Mouse (Mus musculus): ENCODE measurements around the gene Ugt1a1. TPM values are rescaled to one million over a fixed set of nuclear protein-coding genes. Genes with fewer than 3 reads are reported as not detected.

The Ugt1a1 gene
- polyA plus RNA-seq, 1 experiment from 2014 or later, result not detected

GRCm38 (mm10) chr1:88255989-88256754, 44.4 kb downstream of the Ugt1a1 start:
- Histone ChIP-seq H3K4me3 (no peak overlapping the region), H3K27me3 (no peaks in the 10 kb centered on the region)
- WGBS, result 79% methylated on average over 13 of the region's 13 CpGs

GRCm38 (mm10) chr1:88256886-88257663, 45.3 kb downstream of the Ugt1a1 start:
- no peaks in the 10 kb centered on the region for H3K4me1 ChIP-seq
- H3K27me3 ChIP-seq, result no peaks in the 10 kb centered on the region
- 80% methylated on average over 10 of the region's 10 CpGs for WGBS
- no peak for ATAC-seq (ENCODE audit: low FRiP score, low read depth)
- no peak overlapping the region for H3K4me2 ChIP-seq (replicated peaks)
- H3K36me3 ChIP-seq, result peaks cover 26% of the 10 kb centered on the region
- H3K27ac ChIP-seq (replicated peaks), result no peak overlapping the region
- H3K4me3 ChIP-seq, result no peak overlapping the region
- H3K9ac ChIP-seq (replicated peaks), result no peak overlapping the region
- peaks cover 74% of the 10 kb centered on the region for H3K9me3 ChIP-seq

More at GRCm38 (mm10) chr1:88255989-88256754, 44.4 kb downstream of the Ugt1a1 start:
- Histone ChIP-seq H3K9ac (replicated peaks) (no peak overlapping the region), H3K9me3 (peaks cover 80% of the 10 kb centered on the region), H3K4me1 (no peaks in the 10 kb centered on the region), H3K36me3 (peaks cover 17% of the 10 kb centered on the region), H3K4me2 (replicated peaks) (no peak overlapping the region), H3K27ac (replicated peaks) (no peak overlapping the region)
- ATAC-seq (ENCODE audit: low FRiP score, low read depth), result no peak

- Histone ChIP-seq H3K4me2 (replicated peaks) (no peak overlapping the region), H3K27me3 (no peaks in the 10 kb centered on the region), H3K27ac (replicated peaks) (no peak overlapping the region), H3K4me1 (no peaks in the 10 kb centered on the region), H3K9ac (replicated peaks) (no peak overlapping the region), H3K4me3 (no peak overlapping the region), H3K9me3 (peaks cover 68% of the 10 kb centered on the region), H3K36me3 (peaks cover 31% of the 10 kb centered on the region)
- ATAC-seq (ENCODE audit: low FRiP score, low read depth), result no peak
- WGBS, result 82% methylated on average over 6 of the region's 6 CpGs
Observed at GRCm38 (mm10) chr1:88257681-88258080, 45.9 kb downstream of the Ugt1a1 start.

- H3K36me3 ChIP-seq, result peaks cover 38% of the 10 kb centered on the region
- no peaks in the 10 kb centered on the region for H3K4me1 ChIP-seq
- ATAC-seq (ENCODE audit: low FRiP score, low read depth), result 0 out of 2 replicates have a peak, but pooled peaks have one; percentile 1
- WGBS, result 70% methylated on average over 6 of the region's 6 CpGs
- no peak overlapping the region for H3K9ac ChIP-seq (replicated peaks)
- no peak overlapping the region for H3K4me3 ChIP-seq
- H3K27ac ChIP-seq (replicated peaks), result no peak overlapping the region
- no peaks in the 10 kb centered on the region for H3K27me3 ChIP-seq
- peaks cover 62% of the 10 kb centered on the region for H3K9me3 ChIP-seq
- H3K4me2 ChIP-seq (replicated peaks), result no peak overlapping the region
Observed at GRCm38 (mm10) chr1:88258361-88258760, 46.6 kb downstream of the Ugt1a1 start.

- Histone ChIP-seq H3K9ac (replicated peaks) (no peak overlapping the region), H3K4me3 (no peak overlapping the region), H3K4me2 (replicated peaks) (no peak overlapping the region), H3K9me3 (peaks cover 55% of the 10 kb centered on the region), H3K36me3 (peaks cover 45% of the 10 kb centered on the region), H3K27me3 (no peaks in the 10 kb centered on the region), H3K27ac (replicated peaks) (no peak overlapping the region), H3K4me1 (no peaks in the 10 kb centered on the region)
- 80% methylated on average over 8 of the region's 8 CpGs for WGBS
- 0 out of 2 replicates have a peak, but pooled peaks have one; percentile 3 for ATAC-seq (ENCODE audit: low FRiP score, low read depth)
Observed at GRCm38 (mm10) chr1:88258881-88259642, 47.3 kb downstream of the Ugt1a1 start.

GRCm38 (mm10) chr1:88259643-88260024, 47.9 kb downstream of the Ugt1a1 start:
- H3K9ac ChIP-seq (replicated peaks), result no peak overlapping the region
- no peak overlapping the region for H3K4me2 ChIP-seq (replicated peaks)
- no peak overlapping the region for H3K4me3 ChIP-seq
- peaks cover 49% of the 10 kb centered on the region for H3K9me3 ChIP-seq
- 80% methylated on average over 4 of the region's 4 CpGs for WGBS
- peaks cover 51% of the 10 kb centered on the region for H3K36me3 ChIP-seq
- no peaks in the 10 kb centered on the region for H3K4me1 ChIP-seq
- no peak overlapping the region for H3K27ac ChIP-seq (replicated peaks)
- ATAC-seq (ENCODE audit: low FRiP score, low read depth), result peak; percentile 3; the same call in 1 of the 2 replicates
- no peaks in the 10 kb centered on the region for H3K27me3 ChIP-seq

GRCm38 (mm10) chr1:88260114-88260513, 48.4 kb downstream of the Ugt1a1 start:
- H3K27me3 ChIP-seq, result no peaks in the 10 kb centered on the region
- H3K4me3 ChIP-seq, result no peak overlapping the region
- no peaks in the 10 kb centered on the region for H3K4me1 ChIP-seq
- no peak overlapping the region for H3K4me2 ChIP-seq (replicated peaks)
- peaks cover 55% of the 10 kb centered on the region for H3K36me3 ChIP-seq
- no peak overlapping the region for H3K9ac ChIP-seq (replicated peaks)
- no peak overlapping the region for H3K27ac ChIP-seq (replicated peaks)
- 82% methylated on average over 6 of the region's 6 CpGs for WGBS
- peak; percentile 14 for ATAC-seq (ENCODE audit: low FRiP score, low read depth)
- peaks cover 44% of the 10 kb centered on the region for H3K9me3 ChIP-seq

GRCm38 (mm10) chr1:88260604-88261377, 49.0 kb downstream of the Ugt1a1 start:
- Histone ChIP-seq H3K27ac (replicated peaks) (no peak overlapping the region), H3K9ac (replicated peaks) (no peak overlapping the region), H3K27me3 (no peaks in the 10 kb centered on the region), H3K4me2 (replicated peaks) (no peak overlapping the region), H3K36me3 (peaks cover 62% of the 10 kb centered on the region), H3K9me3 (peaks cover 37% of the 10 kb centered on the region), H3K4me1 (no peaks in the 10 kb centered on the region), H3K4me3 (no peak overlapping the region)
- 84% methylated on average over 10 of the region's 10 CpGs for WGBS
- no peak for ATAC-seq (ENCODE audit: low FRiP score, low read depth)

- no peak overlapping the region for H3K9ac ChIP-seq (replicated peaks)
- H3K4me1 ChIP-seq, result no peaks in the 10 kb centered on the region
- ATAC-seq (ENCODE audit: low FRiP score, low read depth), result no peak
- H3K27me3 ChIP-seq, result no peaks in the 10 kb centered on the region
- H3K36me3 ChIP-seq, result peaks cover 71% of the 10 kb centered on the region
- no peak overlapping the region for H3K27ac ChIP-seq (replicated peaks)
- H3K4me2 ChIP-seq (replicated peaks), result no peak overlapping the region
- WGBS, result 87% methylated on average over 7 of the region's 7 CpGs
- H3K4me3 ChIP-seq, result no peak overlapping the region
- peaks cover 28% of the 10 kb centered on the region for H3K9me3 ChIP-seq
Observed at GRCm38 (mm10) chr1:88261706-88262105, 49.9 kb downstream of the Ugt1a1 start.

- H3K36me3 ChIP-seq, result peaks cover 77% of the 10 kb centered on the region
- H3K4me2 ChIP-seq (replicated peaks), result no peak overlapping the region
- peaks cover 23% of the 10 kb centered on the region for H3K9me3 ChIP-seq
- no peak for ATAC-seq (ENCODE audit: low FRiP score, low read depth)
- H3K27me3 ChIP-seq, result no peaks in the 10 kb centered on the region
- H3K9ac ChIP-seq (replicated peaks), result no peak overlapping the region
- H3K27ac ChIP-seq (replicated peaks), result no peak overlapping the region
- WGBS, result 87% methylated on average over 4 of the region's 4 CpGs
- H3K4me1 ChIP-seq, result no peaks in the 10 kb centered on the region
- no peak overlapping the region for H3K4me3 ChIP-seq
Observed at GRCm38 (mm10) chr1:88262255-88262654, 50.5 kb downstream of the Ugt1a1 start.

GRCm38 (mm10) chr1:88262961-88263360, 51.2 kb downstream of the Ugt1a1 start:
- Histone ChIP-seq H3K27ac (replicated peaks) (no peak overlapping the region), H3K36me3 (peaks cover 84% of the 10 kb centered on the region), H3K9ac (replicated peaks) (no peak overlapping the region), H3K9me3 (peaks cover 16% of the 10 kb centered on the region), H3K27me3 (no peaks in the 10 kb centered on the region), H3K4me3 (no peak overlapping the region), H3K4me1 (no peaks in the 10 kb centered on the region), H3K4me2 (replicated peaks) (no peak overlapping the region)
- 78% methylated on average over 6 of the region's 6 CpGs for WGBS
- no peak for ATAC-seq (ENCODE audit: low FRiP score, low read depth)
